Mouse (Mus musculus): ENCODE measurements around the gene Drd2. TPM values are rescaled to one million over a fixed set of nuclear protein-coding genes. Genes with fewer than 3 reads are reported as not detected.

Drd2 gene
- total RNA-seq, 2 experiments from 2014 or later = not detected

DNA sequence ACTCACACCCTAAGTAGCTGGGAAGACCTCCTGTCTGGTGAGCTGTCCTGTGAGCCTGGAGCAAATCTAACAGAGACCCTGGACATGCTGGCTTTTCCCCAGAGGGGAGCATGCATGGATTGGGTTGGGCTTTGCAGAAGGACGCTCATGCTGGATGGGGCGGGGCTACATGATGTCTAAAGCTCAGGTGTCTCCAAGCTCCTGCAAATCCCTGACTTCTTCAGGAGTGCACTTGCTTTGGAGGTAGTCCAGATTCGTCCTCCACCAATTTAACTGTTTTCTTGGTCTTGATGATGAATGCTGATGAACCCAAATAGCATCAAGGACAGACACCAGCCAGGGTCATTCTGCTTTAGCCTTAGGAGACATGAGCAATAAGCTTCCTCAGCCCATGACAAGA lies 110.1 kb downstream of the Drd2 start:
- DNase-seq (ENCODE audit: low spot score) = no peak

DNA sequence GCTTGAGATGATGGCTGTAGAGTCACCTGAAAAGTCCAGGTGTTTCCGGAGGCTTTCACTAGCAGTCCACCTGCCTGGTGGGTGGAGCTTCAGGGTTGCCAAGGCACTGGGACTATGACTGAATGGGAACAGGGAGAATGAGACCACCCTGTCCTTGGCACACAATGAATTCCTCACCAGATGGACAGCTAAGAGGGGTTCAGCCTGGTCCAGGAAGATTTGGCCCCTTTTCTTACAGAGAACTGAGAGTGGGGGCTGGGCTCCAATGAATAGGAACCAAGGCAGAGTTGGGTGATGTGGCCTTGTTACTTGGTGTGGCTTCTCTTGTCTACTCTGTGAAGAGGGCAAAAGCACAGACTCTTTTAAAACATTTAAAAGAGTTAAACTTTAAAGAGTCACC lies 112.0 kb downstream of the Drd2 start:
- DNase-seq (ENCODE audit: low spot score) = no peak

DNA sequence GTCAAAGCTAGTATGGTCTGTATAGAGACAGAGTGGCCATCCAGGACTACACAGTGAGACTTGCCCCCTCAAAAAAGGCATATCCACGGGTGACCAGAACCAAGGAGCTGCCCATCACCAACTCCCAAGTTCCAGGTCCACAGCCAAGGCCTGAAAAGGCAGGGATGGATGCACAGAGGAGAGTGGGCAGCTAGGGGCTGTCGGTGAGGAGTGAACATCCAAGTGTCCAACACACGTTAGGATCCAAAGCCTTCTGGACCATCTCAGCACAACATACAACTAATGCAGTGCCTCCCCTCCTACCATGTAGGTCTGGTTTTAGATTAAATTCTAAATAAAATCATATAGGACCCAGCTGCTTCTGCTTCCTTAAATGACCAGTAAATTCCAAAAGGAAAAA lies 115.7 kb downstream of the Drd2 start:
- DNase-seq (ENCODE audit: low spot score) = no peak

Other genes starting within 250 kb of the Drd2 start
- not detected for gene Gm4894, start 90.1 kb upstream of the Drd2 start, total RNA-seq (2021)
- not detected for gene Ankk1, start 86.4 kb downstream of the Drd2 start, total RNA-seq (2021)
- 1 to 10 TPM in 1 of 2 experiments, under 1 TPM in 1; 0.91 to 1.1 TPM for gene Ttc12, start 145.6 kb downstream of the Drd2 start, total RNA-seq (2021)